Mouse (Mus musculus) cerebellum, postnatal 36 days (tissue): ENCODE measurements around the gene Ell.
A peak's percentile ranks its signal among the peaks of the same experiment; 100 is the strongest.
"Not testable (repeated sequence)": the region's sequence is repeated elsewhere in the genome, so short reads cannot be mapped to it uniquely, and the experiment has no call there.

Experiments
- DNase-seq, 2 experiments: peaks; one replicate each; pipeline ENCODE4 v3.0.0; 2021 to 2022; ENCODE audit warnings: mixed read lengths in 2 of 2

Gene Ell

GRCm38 (mm10) chr8:70507027-70507393 lies 32.2 kb upstream of the Ell start:
- DNase-seq: no peak

GRCm38 (mm10) chr8:70509281-70509952 lies 29.8 kb upstream of the Ell start:
- DNase-seq: no peak

- peak; percentile 97 to 98 for DNase-seq
Measured at GRCm38 (mm10) chr8:70510228-70510915, 28.9 kb upstream of the Ell start, which contains the start of gene Uba52. Gene Uba52, minus strand, starts transcription at chr8:70510801.

- DNase-seq: not testable (repeated sequence)
Measured at GRCm38 (mm10) chr8:70511174-70511573, 28.1 kb upstream of the Ell start.

GRCm38 (mm10) chr8:70511770-70512169 lies 27.5 kb upstream of the Ell start:
- DNase-seq: no peak

- no peak for DNase-seq
Measured at GRCm38 (mm10) chr8:70512253-70512903, 26.9 kb upstream of the Ell start.

GRCm38 (mm10) chr8:70513441-70513840 lies 25.8 kb upstream of the Ell start:
- DNase-seq: no peak

- no peak for DNase-seq
Measured at GRCm38 (mm10) chr8:70517940-70518643, 21.2 kb upstream of the Ell start.

GRCm38 (mm10) chr8:70519043-70519442 lies 20.2 kb upstream of the Ell start:
- no peak for DNase-seq

GRCm38 (mm10) chr8:70519606-70520005 lies 19.7 kb upstream of the Ell start:
- DNase-seq: no peak

GRCm38 (mm10) chr8:70522592-70523403 lies 16.5 kb upstream of the Ell start:
- peak; percentile 95 for DNase-seq

GRCm38 (mm10) chr8:70527111-70527511 lies 12.1 kb upstream of the Ell start:
- no peak for DNase-seq

GRCm38 (mm10) chr8:70527512-70528181 lies 11.6 kb upstream of the Ell start, which contains the start of the genes Fkbp8 and Kxd1:
Gene Fkbp8, plus strand, starts transcription at chr8:70527724.
Gene Kxd1, minus strand, starts transcription at chr8:70527956.
- peak; percentile 99 to 100 for DNase-seq

GRCm38 (mm10) chr8:70528182-70528797 lies 11.0 kb upstream of the Ell start:
- no peak for DNase-seq

- no peak for DNase-seq
Measured at GRCm38 (mm10) chr8:70529299-70529698, 10.0 kb upstream of the Ell start.

GRCm38 (mm10) chr8:70529741-70530161 lies 9.5 kb upstream of the Ell start:
- DNase-seq: no peak

GRCm38 (mm10) chr8:70530314-70530713 lies 8.9 kb upstream of the Ell start:
- no peak for DNase-seq

GRCm38 (mm10) chr8:70534281-70534680 lies 5.0 kb upstream of the Ell start:
- no peak for DNase-seq

- no peak for DNase-seq
Measured at GRCm38 (mm10) chr8:70535221-70535620, 4.0 kb upstream of the Ell start.

GRCm38 (mm10) chr8:70535701-70536100 lies 3.6 kb upstream of the Ell start:
- DNase-seq: no peak

GRCm38 (mm10) chr8:70538024-70538579 lies 1.2 kb upstream of the Ell start:
- peak in 1 of 2 experiments; percentile 37 for DNase-seq
